Mouse (Mus musculus): ENCODE results near the gene Pctp. TPM values are rescaled to one million over a fixed set of nuclear protein-coding genes. Genes with fewer than 3 reads are reported as not detected.

Gene Pctp
- total and polyA plus RNA-seq, 2 experiments = 18.5 to 63.1 TPM

DNA sequence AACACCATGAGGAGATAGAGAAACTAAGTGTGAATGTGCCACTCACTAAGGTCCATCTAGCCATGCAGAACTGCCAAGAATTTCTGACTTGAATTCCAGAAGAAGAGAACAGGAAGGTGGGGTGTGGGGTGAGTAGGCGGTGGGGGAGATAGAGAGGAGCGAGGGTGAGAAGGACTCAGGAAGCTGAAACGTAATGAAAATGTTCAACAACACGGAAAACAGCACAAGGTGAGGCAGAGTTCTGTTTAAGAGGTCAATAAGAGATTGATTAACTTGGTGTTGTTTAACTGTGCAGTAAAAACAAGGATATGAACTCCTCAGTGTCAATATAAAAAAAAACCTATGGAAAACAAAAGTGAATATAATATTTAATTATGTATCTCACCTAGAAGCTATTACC lies 3.4 kb upstream of the Pctp start:
- peak; percentile 73 for DNase-seq (ENCODE audit: extremely low read depth, low read depth, low spot score)
- Histone ChIP-seq H3K36me3 (ENCODE audit: control insufficient read depth, insufficient read depth, low read length) (no peaks in the 10 kb centered on the region), H3K4me1 (ENCODE audit: control insufficient read depth, insufficient read depth, low read length) (peaks cover 22% of the 10 kb centered on the region), H3K9ac (ENCODE audit: low read depth, low read length) (no peak overlapping the region; the same call in 1 of the 2 replicates), H3K27ac (replicated peaks; ENCODE audit: insufficient read depth, low read depth, low read length) (peak overlapping the region; percentile 83), H3K27me3 (ENCODE audit: control insufficient read depth, insufficient read depth, low read length) (no peaks in the 10 kb centered on the region), H3K79me2 (ENCODE audit: control insufficient read depth, insufficient read depth, low read length) (no peaks in the 10 kb centered on the region), H3K4me3 (ENCODE audit: insufficient read depth, low read depth, low read length) (no peak overlapping the region)
- TF ChIP-seq POLR2A (IDR thresholded peaks at IDR 0.05; ENCODE audit: extremely low read depth, insufficient read depth, low read length) (no peak), CTCF (IDR thresholded peaks at IDR 0.05; ENCODE audit: low read depth, low read length) (no peak)
- 11% methylated on average over 4 of the region's 4 CpGs for WGBS

- Histone ChIP-seq H3K4me1 (ENCODE audit: control insufficient read depth, insufficient read depth, low read length) (peaks cover 43% of the 10 kb centered on the region), H3K79me2 (ENCODE audit: control insufficient read depth, insufficient read depth, low read length) (no peaks in the 10 kb centered on the region), H3K4me3 (ENCODE audit: insufficient read depth, low read depth, low read length) (no peak overlapping the region; the same call in 1 of the 2 replicates), H3K9ac (ENCODE audit: low read depth, low read length) (no peak overlapping the region), H3K27me3 (ENCODE audit: control insufficient read depth, insufficient read depth, low read length) (no peaks in the 10 kb centered on the region), H3K36me3 (ENCODE audit: control insufficient read depth, insufficient read depth, low read length) (no peaks in the 10 kb centered on the region), H3K27ac (replicated peaks; ENCODE audit: insufficient read depth, low read depth, low read length) (no peak overlapping the region)
- 24% methylated on average over 4 of the region's 4 CpGs for WGBS
- TF ChIP-seq POLR2A (IDR thresholded peaks at IDR 0.05; ENCODE audit: extremely low read depth, insufficient read depth, low read length) = no peak
- DNase-seq (ENCODE audit: extremely low read depth, low read depth, low spot score) = peak; percentile 92
Measured at GRCm38 (mm10) chr11:90003386-90003785, 692 bp upstream of the Pctp start.

- H3K27me3 ChIP-seq (ENCODE audit: control insufficient read depth, insufficient read depth, low read length) = no peaks in the 10 kb centered on the region
- no peak for DNase-seq (ENCODE audit: extremely low read depth, low read depth, low spot score)
- no peaks in the 10 kb centered on the region for H3K36me3 ChIP-seq (ENCODE audit: control insufficient read depth, insufficient read depth, low read length)
- 3% methylated on average over 8 of the region's 8 CpGs for WGBS
- TF ChIP-seq CTCF (IDR thresholded peaks at IDR 0.05; ENCODE audit: low read depth, low read length) = no peak
- no peak for TF ChIP-seq POLR2A (IDR thresholded peaks at IDR 0.05; ENCODE audit: extremely low read depth, insufficient read depth, low read length)
- H3K79me2 ChIP-seq (ENCODE audit: control insufficient read depth, insufficient read depth, low read length) = no peaks in the 10 kb centered on the region
- H3K4me1 ChIP-seq (ENCODE audit: control insufficient read depth, insufficient read depth, low read length) = peaks cover 44% of the 10 kb centered on the region
- peak overlapping the region; percentile 34 for H3K4me3 ChIP-seq (ENCODE audit: insufficient read depth, low read depth, low read length)
- H3K9ac ChIP-seq (ENCODE audit: low read depth, low read length) = peak overlapping the region; percentile 70; the same call in 1 of the 2 replicates
- H3K27ac ChIP-seq (replicated peaks; ENCODE audit: insufficient read depth, low read depth, low read length) = peak overlapping the region; percentile 90
Measured at GRCm38 (mm10) chr11:90002987-90003348, 274 bp upstream of the Pctp start.

DNA sequence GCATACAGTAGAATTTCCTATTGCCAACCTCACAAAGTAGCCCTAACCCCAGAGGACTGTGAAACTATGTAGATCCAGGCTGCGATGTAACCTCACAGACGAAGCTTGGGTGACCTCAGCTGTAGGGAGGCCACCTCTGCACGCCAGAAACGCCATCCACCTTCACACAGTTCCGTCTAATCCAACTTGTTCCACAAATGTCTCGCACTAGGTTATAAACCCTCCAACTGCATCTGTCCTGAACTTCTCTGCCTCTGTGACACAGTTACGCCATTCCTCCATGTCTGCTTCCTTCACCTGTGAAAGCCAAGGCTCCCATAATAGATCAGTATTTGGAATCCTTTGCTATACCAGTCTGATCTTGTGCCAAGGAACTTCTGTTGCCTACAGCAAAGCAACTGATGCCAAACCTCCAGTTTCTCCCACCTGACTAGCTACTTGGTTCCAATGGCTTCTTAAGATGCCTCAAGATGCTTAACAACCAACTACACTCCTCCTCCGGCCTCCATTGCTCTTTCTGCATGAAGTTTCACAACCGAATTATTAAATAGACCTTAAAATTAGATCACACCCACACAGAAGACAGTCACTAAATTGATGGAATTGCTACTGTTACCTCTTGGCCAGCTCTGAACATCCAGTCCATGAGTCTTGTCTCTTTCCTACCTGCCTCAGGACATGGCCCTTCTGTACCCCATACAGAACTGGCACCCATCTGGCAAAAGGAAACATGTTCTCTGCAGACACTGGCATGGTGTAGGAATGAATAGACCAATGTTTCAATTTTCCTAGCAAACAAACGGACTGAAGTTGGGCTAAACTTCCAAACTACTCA lies 1.1 kb downstream of the Pctp start:
- DNase-seq (ENCODE audit: extremely low read depth, low read depth, low spot score) = peak; percentile 61
- peaks cover 54% of the 10 kb centered on the region for H3K4me1 ChIP-seq (ENCODE audit: control insufficient read depth, insufficient read depth, low read length)
- H3K36me3 ChIP-seq (ENCODE audit: control insufficient read depth, insufficient read depth, low read length) = no peaks in the 10 kb centered on the region
- peak overlapping the region; percentile 15 for H3K9ac ChIP-seq (ENCODE audit: low read depth, low read length)
- no peak for TF ChIP-seq CTCF (IDR thresholded peaks at IDR 0.05; ENCODE audit: low read depth, low read length)
- no peak for TF ChIP-seq POLR2A (IDR thresholded peaks at IDR 0.05; ENCODE audit: extremely low read depth, insufficient read depth, low read length)
- H3K27ac ChIP-seq (replicated peaks; ENCODE audit: insufficient read depth, low read depth, low read length) = peak overlapping the region; percentile 76
- peak overlapping the region; percentile 88 for H3K4me3 ChIP-seq (ENCODE audit: insufficient read depth, low read depth, low read length)
- H3K79me2 ChIP-seq (ENCODE audit: control insufficient read depth, insufficient read depth, low read length) = no peaks in the 10 kb centered on the region
- 30% methylated on average over 10 of the region's 10 CpGs for WGBS
- H3K27me3 ChIP-seq (ENCODE audit: control insufficient read depth, insufficient read depth, low read length) = no peaks in the 10 kb centered on the region

DNA sequence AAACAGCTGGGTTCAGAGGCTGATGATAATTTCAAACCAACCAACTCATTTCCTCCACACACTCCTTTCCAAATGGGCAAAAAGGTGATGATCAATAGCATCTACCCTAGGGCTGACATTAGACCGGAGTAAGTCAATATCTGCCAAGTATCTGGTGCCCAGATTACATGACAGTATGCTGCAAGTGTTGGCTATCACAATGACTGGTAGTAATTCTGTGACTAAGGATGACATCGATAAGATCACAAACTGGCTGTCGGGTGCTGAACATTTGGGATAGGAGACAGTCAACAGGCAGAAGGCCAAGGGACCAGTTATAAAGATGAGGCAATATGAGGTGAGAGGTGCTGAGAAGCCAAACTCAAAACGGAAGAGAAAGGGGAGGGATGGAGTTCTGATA lies 2.0 kb downstream of the Pctp start:
- Histone ChIP-seq H3K79me2 (ENCODE audit: control insufficient read depth, insufficient read depth, low read length) (no peaks in the 10 kb centered on the region), H3K4me3 (ENCODE audit: insufficient read depth, low read depth, low read length) (no peak overlapping the region), H3K36me3 (ENCODE audit: control insufficient read depth, insufficient read depth, low read length) (no peaks in the 10 kb centered on the region), H3K9ac (ENCODE audit: low read depth, low read length) (no peak overlapping the region), H3K27ac (replicated peaks; ENCODE audit: insufficient read depth, low read depth, low read length) (peak overlapping the region; percentile 93), H3K4me1 (ENCODE audit: control insufficient read depth, insufficient read depth, low read length) (peaks cover 57% of the 10 kb centered on the region), H3K27me3 (ENCODE audit: control insufficient read depth, insufficient read depth, low read length) (no peaks in the 10 kb centered on the region)
- peak; percentile 100 for DNase-seq (ENCODE audit: extremely low read depth, low read depth, low spot score)
- 24% methylated on average over 4 of the region's 4 CpGs for WGBS
- TF ChIP-seq CTCF (IDR thresholded peaks at IDR 0.05; ENCODE audit: low read depth, low read length) (no peak), POLR2A (IDR thresholded peaks at IDR 0.05; ENCODE audit: extremely low read depth, insufficient read depth, low read length) (no peak)
